Mouse (Mus musculus): Measurements from ENCODE around the gene Zcrb1. TPM values are rescaled to one million over a fixed set of nuclear protein-coding genes. Genes with fewer than 3 reads are reported as not detected.

Gene Zcrb1
- total RNA-seq (2014; rRNA removed; ENCODE audit: low replicate concordance) (17.8 and 24.6 TPM in 2 replicates), polyA plus RNA-seq (2015; fragmentation: Nextera tagmentation; extraction: Ambion mirVana) (133 and 136 TPM in 2 replicates)

GRCm38 (mm10) chr15:93397826-93398698, at the start of gene Zcrb1, which contains the start of gene Pphln1:
TSS of gene Zcrb1 (minus strand) at chr15:93398334.
TSS of gene Pphln1 (plus strand) at chr15:93398350.
- peak within 1 kb of the TSS; percentile 84 for H3K27ac ChIP-seq (ENCODE audit: low read depth)
- peak within 1 kb of the TSS; percentile 92 for H3K4me3 ChIP-seq (ENCODE audit: low read depth, low read length)
- DNase-seq (ENCODE audit: low spot score), result peak; percentile 78
- peak; percentile 93 for ATAC-seq (ENCODE audit: insufficient read depth, low read depth)
- peaks cover 22% of the 10 kb centered on the region; the same call in 1 of the 2 replicates for H3K36me3 ChIP-seq (replicated peaks; ENCODE audit: control insufficient read depth, insufficient read depth, low read length)
- TF ChIP-seq EP300 (IDR thresholded peaks at IDR 0.05; ENCODE audit: low read depth), result no peak
- TF ChIP-seq CTCF (IDR thresholded peaks at IDR 0.05; ENCODE audit: low read depth), result no peak
- H3K4me1 ChIP-seq (ENCODE audit: control insufficient read depth, insufficient read depth), result peaks cover 15% of the 10 kb centered on the region
- under 1% methylated on average over 96 of the region's 100 CpGs for WGBS
- H3K9ac ChIP-seq (replicated peaks; ENCODE audit: low read depth, low read length), result peak within 1 kb of the TSS; percentile 92
- no peaks in the 10 kb centered on the region for H3K9me3 ChIP-seq (replicated peaks; ENCODE audit: control insufficient read depth, low read length)
- H3K4me2 ChIP-seq (ENCODE audit: low read depth, low read length), result peak within 1 kb of the TSS; percentile 96
- no peaks in the 10 kb centered on the region for H3K27me3 ChIP-seq (ENCODE audit: control insufficient read depth, insufficient read depth, low read length)

- Histone ChIP-seq H3K9me3 (replicated peaks; ENCODE audit: control insufficient read depth, low read length) (no peaks in the 10 kb centered on the region), H3K4me1 (ENCODE audit: control insufficient read depth, insufficient read depth) (no peaks in the 10 kb centered on the region), H3K27me3 (ENCODE audit: control insufficient read depth, insufficient read depth, low read length) (no peaks in the 10 kb centered on the region), H3K4me3 (ENCODE audit: low read depth, low read length) (no peak overlapping the region), H3K27ac (ENCODE audit: low read depth) (no peak overlapping the region), H3K36me3 (replicated peaks; ENCODE audit: control insufficient read depth, insufficient read depth, low read length) (peaks cover 32% of the 10 kb centered on the region), H3K4me2 (ENCODE audit: low read depth, low read length) (no peak overlapping the region), H3K9ac (replicated peaks; ENCODE audit: low read depth, low read length) (no peak overlapping the region)
- ATAC-seq (ENCODE audit: insufficient read depth, low read depth), result no peak
- 92% methylated on average over 6 of the region's 6 CpGs for WGBS
- TF ChIP-seq EP300 (IDR thresholded peaks at IDR 0.05; ENCODE audit: low read depth), result no peak
- no peak for TF ChIP-seq CTCF (IDR thresholded peaks at IDR 0.05; ENCODE audit: low read depth)
- DNase-seq (ENCODE audit: low spot score), result no peak
Measured at GRCm38 (mm10) chr15:93443676-93444075, 45.5 kb upstream of the Zcrb1 start.

- ATAC-seq (ENCODE audit: insufficient read depth, low read depth) (no peak), DNase-seq (ENCODE audit: low spot score) (no peak)
- 93% methylated on average over 4 of the region's 4 CpGs for WGBS
- H3K4me2 ChIP-seq (ENCODE audit: low read depth, low read length), result no peak overlapping the region
- H3K9me3 ChIP-seq (replicated peaks; ENCODE audit: control insufficient read depth, low read length), result no peaks in the 10 kb centered on the region
- H3K4me1 ChIP-seq (ENCODE audit: control insufficient read depth, insufficient read depth), result no peaks in the 10 kb centered on the region
- H3K27me3 ChIP-seq (ENCODE audit: control insufficient read depth, insufficient read depth, low read length), result no peaks in the 10 kb centered on the region
- TF ChIP-seq EP300 (IDR thresholded peaks at IDR 0.05; ENCODE audit: low read depth), result no peak
- 0 out of 2 replicates have a peak, but pooled peaks have one; percentile 6 for TF ChIP-seq CTCF (IDR thresholded peaks at IDR 0.05; ENCODE audit: low read depth)
- H3K27ac ChIP-seq (ENCODE audit: low read depth), result no peak overlapping the region
- no peak overlapping the region for H3K9ac ChIP-seq (replicated peaks; ENCODE audit: low read depth, low read length)
- H3K36me3 ChIP-seq (replicated peaks; ENCODE audit: control insufficient read depth, insufficient read depth, low read length), result peaks cover 32% of the 10 kb centered on the region
- no peak overlapping the region for H3K4me3 ChIP-seq (ENCODE audit: low read depth, low read length)
Measured at GRCm38 (mm10) chr15:93442271-93442670, 44.1 kb upstream of the Zcrb1 start.

GRCm38 (mm10) chr15:93438663-93439062, 40.5 kb upstream of the Zcrb1 start:
- H3K36me3 ChIP-seq (replicated peaks; ENCODE audit: control insufficient read depth, insufficient read depth, low read length), result peaks cover 31% of the 10 kb centered on the region
- WGBS, result 38% methylated on average over 5 of the region's 5 CpGs
- H3K4me2 ChIP-seq (ENCODE audit: low read depth, low read length), result no peak overlapping the region
- no peaks in the 10 kb centered on the region for H3K27me3 ChIP-seq (ENCODE audit: control insufficient read depth, insufficient read depth, low read length)
- no peak overlapping the region for H3K9ac ChIP-seq (replicated peaks; ENCODE audit: low read depth, low read length)
- H3K9me3 ChIP-seq (replicated peaks; ENCODE audit: control insufficient read depth, low read length), result no peaks in the 10 kb centered on the region
- DNase-seq (ENCODE audit: low spot score) (peak; percentile 46), ATAC-seq (ENCODE audit: insufficient read depth, low read depth) (no peak)
- no peak overlapping the region for H3K4me3 ChIP-seq (ENCODE audit: low read depth, low read length)
- TF ChIP-seq CTCF (IDR thresholded peaks at IDR 0.05; ENCODE audit: low read depth) (peak; percentile 93), EP300 (IDR thresholded peaks at IDR 0.05; ENCODE audit: low read depth) (no peak)
- no peak overlapping the region for H3K27ac ChIP-seq (ENCODE audit: low read depth)
- H3K4me1 ChIP-seq (ENCODE audit: control insufficient read depth, insufficient read depth), result no peaks in the 10 kb centered on the region

- no peak overlapping the region for H3K27ac ChIP-seq (ENCODE audit: low read depth)
- WGBS, result 92% methylated on average over 12 of the region's 12 CpGs
- H3K9me3 ChIP-seq (replicated peaks; ENCODE audit: control insufficient read depth, low read length), result no peaks in the 10 kb centered on the region
- H3K4me1 ChIP-seq (ENCODE audit: control insufficient read depth, insufficient read depth), result no peaks in the 10 kb centered on the region
- DNase-seq (ENCODE audit: low spot score) (no peak), ATAC-seq (ENCODE audit: insufficient read depth, low read depth) (no peak)
- TF ChIP-seq CTCF (IDR thresholded peaks at IDR 0.05; ENCODE audit: low read depth) (no peak), EP300 (IDR thresholded peaks at IDR 0.05; ENCODE audit: low read depth) (no peak)
- H3K4me3 ChIP-seq (ENCODE audit: low read depth, low read length), result no peak overlapping the region
- H3K9ac ChIP-seq (replicated peaks; ENCODE audit: low read depth, low read length), result no peak overlapping the region
- H3K36me3 ChIP-seq (replicated peaks; ENCODE audit: control insufficient read depth, insufficient read depth, low read length), result 0 out of 2 replicates have a peak, but pooled peaks cover 6% of the 10 kb centered on the region
- H3K27me3 ChIP-seq (ENCODE audit: control insufficient read depth, insufficient read depth, low read length), result no peaks in the 10 kb centered on the region
- H3K4me2 ChIP-seq (ENCODE audit: low read depth, low read length), result no peak overlapping the region
Measured at GRCm38 (mm10) chr15:93435998-93436397, 37.9 kb upstream of the Zcrb1 start.

Measured in heart, postnatal 0 days (tissue).